Mouse (Mus musculus) kidney, adult 2 months (tissue): ENCODE measurements around the gene Grip1.

Source experiments
- CTCF ChIP-seq: fragments of 200-500 bp; conservative IDR thresholded peaks from 2 replicates; pipeline ENCODE4 v1.5.1; 2011; ENCODE audit warnings: low read depth, mild to moderate bottlenecking, control low read depth, low read length, moderate library complexity, mixed read lengths; ENCODE audit not compliant: insufficient read depth, insufficient read length
- POLR2A ChIP-seq: fragments of 200-500 bp; IDR thresholded peaks from one replicate; pipeline ENCODE4 v1.6.1; 2011; ENCODE audit warnings: low read depth, low read length, control low read depth

GRCm38 (mm10) chr10:119790507-119790906 is 336.9 kb downstream of the Grip1 start:
- TF ChIP-seq CTCF (no peak), POLR2A (no peak)
